Mouse (Mus musculus) adipose tissue, adult 10 weeks (tissue): Measurements from ENCODE around the gene Stk33. TPM values are rescaled to one million over a fixed set of nuclear protein-coding genes. Genes with fewer than 3 reads are reported as not detected.

Experiments used
- polyA plus RNA-seq: library from polyadenylated mRNA; stranded (reverse); fragments of 350-450 nt; fragmentation: Illumina TruSeq; extraction: RNeasy Lipid Tissue Mini Kit (QIAGEN cat#74804); gene quantifications from one replicate; pipeline ENCODE4 v1.2.3, GENCODE M21; 2014; ENCODE audit warnings: low read depth, low replicate concordance

The Stk33 gene
- 6.0 TPM for polyA plus RNA-seq

GRCm38 (mm10) chr7:109438781-109439591 is at the start of gene Stk33:
Gene Stk33, minus strand, starts transcription at chr7:109439081.

Other genes with a start within 250 kb of the Stk33 start
- gene Trim66, start 69.1 kb upstream of the Stk33 start, polyA plus RNA-seq, result 0.38 TPM
- 750 TPM for gene Rpl27a, start 80.1 kb upstream of the Stk33 start, polyA plus RNA-seq